ENCODE assay signal across 8 mouse cellular contexts in the genomic region with DNA sequence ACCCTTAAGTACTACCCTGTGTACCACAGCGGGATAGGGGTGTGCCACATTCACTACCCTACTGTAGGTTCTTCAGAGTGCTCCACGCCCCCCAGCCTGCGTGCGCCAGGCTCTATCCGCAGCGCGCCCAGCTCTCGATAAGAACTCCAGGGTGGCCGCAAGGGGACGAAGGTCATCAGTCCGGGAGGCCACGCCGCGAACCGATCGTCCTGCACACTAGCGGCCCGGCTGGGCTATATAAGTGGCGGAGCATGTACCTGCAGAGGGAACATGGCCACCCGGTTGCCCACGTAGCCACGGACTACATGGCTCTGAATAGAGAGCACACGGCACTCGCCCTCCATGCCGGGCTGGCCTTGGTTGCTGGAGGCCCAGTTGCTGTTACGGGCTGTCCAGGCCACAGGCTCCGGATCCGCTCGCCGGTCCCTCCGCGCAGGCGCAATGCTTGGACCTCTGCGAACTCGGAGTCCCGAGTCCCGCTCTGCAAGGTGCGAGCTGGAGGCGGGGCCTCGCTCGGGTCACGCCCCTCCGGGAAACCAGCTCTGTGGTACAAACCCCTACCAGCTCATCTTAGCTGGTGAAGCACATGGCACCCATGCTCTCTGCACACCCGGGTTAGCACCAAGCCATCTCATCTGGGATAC.
DNase-seq lines count a peak whose midpoint lies in the region; ATAC-seq and TF ChIP-seq lines count a peak whose summit lies in the region.

No protein-coding gene starts in this region.

- no peaks in the 10 kb centered on the region for H3K36me3 ChIP-seq in heart, embryonic 11.5 days (ENCODE audit: control insufficient read depth, insufficient read depth, low read length)
- no peaks in the 10 kb centered on the region for H3K36me3 ChIP-seq in kidney, embryonic 15.5 days
- no peaks in the 10 kb centered on the region for H3K36me3 ChIP-seq in small intestine, adult 2 months (ENCODE audit: control insufficient read depth, insufficient read depth, low read length)

- no peak for TF ChIP-seq POLR2A in small intestine, adult 2 months (IDR thresholded peaks at IDR 0.05; ENCODE audit: low read depth, low read length)

- under 1% methylated on average over 44 of the region's 44 CpGs for WGBS in heart, embryonic 11.5 days (ENCODE audit: insufficient replicate concordance)
- under 1% methylated on average over 44 of the region's 44 CpGs for whole genome bisulfite sequencing in kidney, embryonic 15.5 days
- WGBS in small intestine, adult 2 months: under 1% methylated on average over 43 of the region's 44 CpGs

- H3K9me3 ChIP-seq in heart, embryonic 11.5 days (replicated peaks; ENCODE audit: control insufficient read depth, low read length): no peaks in the 10 kb centered on the region
- H3K9me3 ChIP-seq in kidney, embryonic 15.5 days (replicated peaks): no peaks in the 10 kb centered on the region

- H3K9ac ChIP-seq in heart, embryonic 11.5 days (ENCODE audit: low read depth, low read length): peak overlapping the region; percentile 61
- peak overlapping the region; percentile 37 for H3K9ac ChIP-seq in kidney, embryonic 15.5 days

- H3K4me3 ChIP-seq in layer of hippocampus, adult 2 months: peak overlapping the region; percentile 53
- H3K4me3 ChIP-seq in heart, embryonic 11.5 days (ENCODE audit: low read depth, low read length): peak overlapping the region; percentile 43
- peak overlapping the region; percentile 45 for H3K4me3 ChIP-seq in kidney, embryonic 15.5 days (replicated peaks)
- H3K4me3 ChIP-seq in small intestine, adult 2 months (ENCODE audit: low read depth, low read length): peak overlapping the region; percentile 68

- peak overlapping the region; percentile 79 for H3K4me2 ChIP-seq in heart, embryonic 11.5 days
- H3K4me2 ChIP-seq in kidney, embryonic 15.5 days: peak overlapping the region; percentile 84

- peaks cover 9% of the 10 kb centered on the region; the same call in 1 of the 2 replicates for H3K4me1 ChIP-seq in heart, embryonic 11.5 days (ENCODE audit: control insufficient read depth, insufficient read depth, low read length)
- H3K4me1 ChIP-seq in kidney, embryonic 15.5 days: peaks cover 15% of the 10 kb centered on the region
- H3K4me1 ChIP-seq in small intestine, adult 2 months (ENCODE audit: control insufficient read depth, insufficient read depth, insufficient read length, low read length): peaks cover 24% of the 10 kb centered on the region

- peaks cover 8% of the 10 kb centered on the region for H3K27me3 ChIP-seq in heart, embryonic 11.5 days (ENCODE audit: control insufficient read depth, insufficient read depth, low read length)
- H3K27me3 ChIP-seq in kidney, embryonic 15.5 days: peaks cover 22% of the 10 kb centered on the region
- no peaks in the 10 kb centered on the region for H3K27me3 ChIP-seq in small intestine, adult 2 months (ENCODE audit: control insufficient read depth, insufficient read depth, low read length)

- peak; percentile 87 for ATAC-seq in heart, embryonic 11.5 days (replicated peaks; ENCODE audit: insufficient number of reproducible peaks, low FRiP score, low TSS enrichment)
- ATAC-seq in kidney, embryonic 15.5 days (replicated peaks; ENCODE audit: low FRiP score): peak; percentile 90

- no peak for DNase-seq in layer of hippocampus, adult 2 months (ENCODE audit: low spot score in 2 of 2)
- no peak for DNase-seq in layer of hippocampus, adult 18-20 months (ENCODE audit: low spot score in 2 of 2)
- DNase-seq in embryo, embryonic 10.5 days (ENCODE audit: low spot score): peak; percentile 83
- peak; percentile 65 for DNase-seq in lung, postnatal 14 days
- no peak for DNase-seq in frontal cortex, postnatal 25 days (ENCODE audit: low spot score in 2 of 2)

- no peak overlapping the region for H3K27ac ChIP-seq in layer of hippocampus, adult 2 months
- 0 out of 2 replicates have a peak overlapping the region, but pooled peaks have one; percentile 1 for H3K27ac ChIP-seq in heart, embryonic 11.5 days (ENCODE audit: low read depth, low read length)
- no peak overlapping the region for H3K27ac ChIP-seq in kidney, embryonic 15.5 days
- peak overlapping the region; percentile 75 for H3K27ac ChIP-seq in small intestine, adult 2 months (ENCODE audit: insufficient read depth, low read depth, low read length)

- TF ChIP-seq CTCF in layer of hippocampus, adult 2 months (conservative IDR thresholded peaks at IDR 0.05): no peak
- no peak for TF ChIP-seq CTCF in small intestine, adult 2 months (IDR thresholded peaks at IDR 0.05; ENCODE audit: extremely low read depth, insufficient read length, insufficient replicate concordance, low read depth, low read length)

Comparison
In these comparisons a context has a peak if more than half of its experiments do, and no peak if none do; other contexts are left out.
1. DNase-seq: peak in embryo, embryonic 10.5 days (single experiment) and lung, postnatal 14 days (single experiment); none in layer of hippocampus, adult 2 months (0 of 2), layer of hippocampus, adult 18-20 months (0 of 2) and frontal cortex, postnatal 25 days (0 of 2).
2. H3K27ac ChIP-seq: peak in heart, embryonic 11.5 days (single experiment) and small intestine, adult 2 months (single experiment); none in layer of hippocampus, adult 2 months (single experiment) and kidney, embryonic 15.5 days (single experiment).
3. Peak in every context shown above with its lines, with median percentiles within 50 percentile points of each other: H3K4me3 ChIP-seq.